Mouse (Mus musculus) layer of hippocampus, adult 9-11 months (tissue): ENCODE data around the gene Zfp36l2.
"Not testable (repeated sequence)": the region's sequence is repeated elsewhere in the genome, so short reads cannot be mapped to it uniquely, and the experiment has no call there.

ENCODE experiments used
- DNase-seq: peaks from one replicate; pipeline ENCODE4 v3.0.0; 2022

Gene Zfp36l2

GRCm38 (mm10) chr17:84187727-84188373 lies at the start of gene Zfp36l2:
Gene Zfp36l2, minus strand, starts transcription at chr17:84187947.
- DNase-seq = peak; percentile 92

- DNase-seq = no peak
Observed at GRCm38 (mm10) chr17:84236781-84237557, 49.2 kb upstream of the Zfp36l2 start.

- no peak for DNase-seq
Observed at GRCm38 (mm10) chr17:84235399-84235928, 47.7 kb upstream of the Zfp36l2 start.

- DNase-seq = not testable (repeated sequence)
Observed at GRCm38 (mm10) chr17:84234785-84235184, 47.0 kb upstream of the Zfp36l2 start.

- no peak for DNase-seq
Observed at GRCm38 (mm10) chr17:84233758-84234157, 46.0 kb upstream of the Zfp36l2 start.

GRCm38 (mm10) chr17:84231361-84231760 lies 43.6 kb upstream of the Zfp36l2 start:
- DNase-seq = no peak

- DNase-seq = no peak
Observed at GRCm38 (mm10) chr17:84228223-84228622, 40.5 kb upstream of the Zfp36l2 start.

GRCm38 (mm10) chr17:84226681-84227080 lies 38.9 kb upstream of the Zfp36l2 start:
- no peak for DNase-seq

GRCm38 (mm10) chr17:84226231-84226630 lies 38.5 kb upstream of the Zfp36l2 start:
- no peak for DNase-seq

GRCm38 (mm10) chr17:84224217-84224887 lies 36.6 kb upstream of the Zfp36l2 start:
- no peak for DNase-seq

- not testable (repeated sequence) for DNase-seq
Observed at GRCm38 (mm10) chr17:84218841-84219240, 31.1 kb upstream of the Zfp36l2 start.

- no peak for DNase-seq
Observed at GRCm38 (mm10) chr17:84217696-84218095, 29.9 kb upstream of the Zfp36l2 start.

- DNase-seq = no peak
Observed at GRCm38 (mm10) chr17:84215264-84215960, 27.7 kb upstream of the Zfp36l2 start.

- no peak for DNase-seq
Observed at GRCm38 (mm10) chr17:84213464-84213863, 25.7 kb upstream of the Zfp36l2 start.

GRCm38 (mm10) chr17:84207611-84208010 lies 19.9 kb upstream of the Zfp36l2 start:
- DNase-seq = no peak

GRCm38 (mm10) chr17:84206239-84206638 lies 18.5 kb upstream of the Zfp36l2 start:
- DNase-seq = no peak

- DNase-seq = no peak
Observed at GRCm38 (mm10) chr17:84204962-84205361, 17.2 kb upstream of the Zfp36l2 start.

- no peak for DNase-seq
Observed at GRCm38 (mm10) chr17:84203340-84203739, 15.6 kb upstream of the Zfp36l2 start.

- no peak for DNase-seq
Observed at GRCm38 (mm10) chr17:84201183-84201582, 13.4 kb upstream of the Zfp36l2 start.

GRCm38 (mm10) chr17:84197912-84198344 lies 10.2 kb upstream of the Zfp36l2 start:
- DNase-seq = no peak

GRCm38 (mm10) chr17:84196329-84196728 lies 8.6 kb upstream of the Zfp36l2 start:
- DNase-seq = no peak

GRCm38 (mm10) chr17:84195835-84196234 lies 8.1 kb upstream of the Zfp36l2 start:
- DNase-seq = no peak

- DNase-seq = no peak
Observed at GRCm38 (mm10) chr17:84195003-84195395, 7.3 kb upstream of the Zfp36l2 start.
